Mouse (Mus musculus) CH12.LX (cell line): ENCODE results near the gene 1700057G04Rik.

Experiments used
- CTCF ChIP-seq, 2 experiments: IDR thresholded peaks in 1 of 2; conservative IDR thresholded peaks in 1 of 2; 2 replicates each; pipeline ENCODE4 v1.5.1; 2011 to 2012; ENCODE audit warnings: low read depth in 2 of 2, low read length in 2 of 2, improper control_type of control experiment in 1 of 2, inconsistent platforms in 1 of 2, mild to moderate bottlenecking in 1 of 2, moderate library complexity in 1 of 2
- EP300 ChIP-seq: IDR thresholded peaks from 2 replicates; pipeline ENCODE4 v1.6.1; 2011; ENCODE audit warnings: low read length, improper control_type of control experiment
- MAZ ChIP-seq: IDR thresholded peaks from 2 replicates; pipeline ENCODE4 v1.6.1; 2012; ENCODE audit warnings: low read depth, mild to moderate bottlenecking, inconsistent platforms, low read length, improper control_type of control experiment, moderate library complexity
- NRF1 ChIP-seq: IDR thresholded peaks from 2 replicates; pipeline ENCODE4 v1.6.1; 2014; ENCODE audit warnings: low read depth, mild to moderate bottlenecking, inconsistent platforms, low read length, improper control_type of control experiment, moderate library complexity
- SIN3A ChIP-seq: IDR thresholded peaks from 2 replicates; pipeline ENCODE4 v1.6.1; 2012; ENCODE audit warnings: low read length, improper control_type of control experiment, inconsistent platforms

- TF ChIP-seq MAZ (no peak), EP300 (no peak), NRF1 (no peak), SIN3A (no peak), CTCF (conservative IDR thresholded peaks at IDR 0.05 in 1 of 2, IDR thresholded peaks at IDR 0.05 in 1 of 2; ENCODE audit: low read depth in 2 of 2, low read length in 2 of 2) (no peak)
These were observed 35.9 kb upstream of the 1700057G04Rik start for GRCm38 (mm10) chr9:92273271-92273670.
